Mouse (Mus musculus) heart, postnatal 14 days (tissue): ENCODE data around the gene Rhof. TPM values are rescaled to one million over a fixed set of nuclear protein-coding genes. Genes with fewer than 3 reads are reported as not detected.

Experiments used
- DNase-seq, 2 experiments: peaks; one replicate each; pipeline ENCODE4 v3.0.0; 2021 to 2022
- intact Hi-C: fragments of 180-260 bp; cut with DNase I; formaldehyde crosslinking; loops from one replicate; pipeline ENCODE4 v1.15.1; 2025
- total RNA-seq, 2 experiments: library from RNA; stranded (reverse); gene quantifications; 2 replicates each; pipeline ENCODE4 v1.2.3; 2021

Rhof gene
- total RNA-seq, 2 experiments from 2014 or later = 0.48 to 0.61 TPM

- intact Hi-C loops = no loop called here
- DNase-seq = no peak
Measured at GRCm38 (mm10) chr5:123118826-123119225, 13.7 kb downstream of the Rhof start.

- DNase-seq = no peak
- intact Hi-C loops = loop anchor here (1.0 to 2.0 kb wide), 3 partner anchors 15 to 54 kb away; partner anchors contain the start of gene Rhof
Measured at GRCm38 (mm10) chr5:123117773-123118172, 14.7 kb downstream of the Rhof start.

DNA sequence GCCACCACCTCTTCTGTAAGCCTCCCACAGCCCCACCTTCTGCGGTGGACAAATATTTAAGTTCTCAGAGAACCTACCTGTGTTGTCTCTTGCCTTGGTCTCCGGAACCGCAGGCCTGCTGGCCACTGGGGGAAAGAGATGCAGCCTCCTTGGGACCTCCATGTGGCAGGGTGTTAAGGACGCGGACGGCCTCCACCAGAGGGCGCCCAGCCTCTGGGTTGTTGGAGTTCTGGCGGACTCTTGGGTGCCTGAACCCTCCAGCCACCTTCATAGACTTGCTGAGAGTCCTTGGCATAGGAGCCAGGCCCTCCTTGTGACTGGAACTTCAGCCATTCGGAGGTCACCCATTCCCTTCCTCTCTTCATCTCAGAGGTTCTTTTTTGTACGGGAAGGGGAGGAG, 15.2 kb downstream of the Rhof start:
- intact Hi-C loops = loop anchor here (1.0 to 2.0 kb wide), 3 partner anchors 15 to 54 kb away; partner anchors contain the start of gene Rhof
- peak; percentile 82 to 87 for DNase-seq

DNA sequence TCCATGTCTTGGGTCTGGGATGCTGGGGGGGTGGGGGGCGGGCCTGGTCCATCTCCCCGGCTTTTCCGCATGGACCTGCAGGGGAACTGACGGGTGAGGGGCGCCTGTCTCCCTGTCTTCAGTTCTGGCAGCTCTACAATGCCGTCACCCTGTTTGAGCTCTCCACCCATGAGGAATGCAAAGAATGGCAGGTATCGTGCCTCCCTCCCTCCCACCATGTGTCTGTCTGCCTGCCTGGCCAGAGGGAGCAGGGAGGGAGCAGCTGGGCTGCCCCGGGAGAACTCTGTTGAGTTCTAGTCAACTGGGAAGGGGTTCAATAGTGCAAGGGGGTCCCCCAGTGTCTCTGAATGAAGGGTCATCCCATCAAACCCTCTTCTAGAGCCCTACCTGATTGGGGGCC, 16.4 kb downstream of the Rhof start:
- intact Hi-C loops = loop anchor here (2.0 kb wide), 1 partner anchor 33 kb away; no protein-coding TSS in a partner anchor
- DNase-seq = no peak

- peak; percentile 50 to 55 for DNase-seq
- intact Hi-C loops = loop anchor here (2.0 kb wide), 1 partner anchor 50 kb away; no protein-coding TSS in a partner anchor
Measured at GRCm38 (mm10) chr5:123114924-123115323, 17.6 kb downstream of the Rhof start.

DNA sequence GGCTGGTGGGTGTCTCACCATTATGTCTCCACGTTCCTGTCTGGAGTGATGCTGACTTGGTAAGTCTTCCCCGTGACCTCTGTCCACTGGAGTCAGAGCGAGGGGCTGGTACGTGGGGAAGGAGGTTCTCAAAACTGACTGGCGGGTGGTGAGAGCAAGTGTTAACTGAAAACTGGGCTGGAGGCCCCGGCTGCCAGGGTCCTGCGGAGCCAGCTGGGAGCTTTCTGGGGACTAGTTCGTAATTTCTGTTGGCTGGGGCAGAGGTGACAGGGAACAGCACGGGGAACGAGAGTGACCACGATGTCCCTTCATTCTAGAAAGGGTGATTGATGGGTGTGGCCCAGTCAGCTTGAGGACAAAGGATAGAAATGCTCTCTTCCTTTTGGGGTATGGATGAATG, 18.4 kb downstream of the Rhof start:
- DNase-seq = no peak
- intact Hi-C loops = loop anchor here (2.0 kb wide), 1 partner anchor 49 kb away; no protein-coding TSS in a partner anchor

DNA sequence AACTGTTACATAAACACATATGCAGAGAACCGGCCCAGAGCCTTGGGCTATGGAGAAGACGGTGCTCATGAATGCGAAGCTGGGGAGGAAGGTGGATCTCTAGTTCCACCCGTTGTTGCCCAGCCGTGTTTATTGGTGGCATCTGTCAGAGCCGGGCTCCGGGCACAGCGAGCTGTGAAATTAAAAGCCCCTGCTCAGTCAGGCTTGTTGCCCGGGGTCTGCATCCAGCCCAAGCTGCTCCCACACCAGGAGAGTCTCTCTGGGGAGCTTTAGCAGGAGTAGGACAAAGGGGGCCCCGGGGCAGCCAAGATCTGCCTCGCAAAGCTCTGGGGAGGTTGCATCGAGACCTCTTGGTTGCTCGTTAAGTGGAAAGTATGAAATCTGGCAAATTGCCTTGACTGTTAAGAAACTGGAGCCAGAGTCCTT, 22.2 kb downstream of the Rhof start:
- DNase-seq = no peak
- intact Hi-C loops = no loop called here

DNA sequence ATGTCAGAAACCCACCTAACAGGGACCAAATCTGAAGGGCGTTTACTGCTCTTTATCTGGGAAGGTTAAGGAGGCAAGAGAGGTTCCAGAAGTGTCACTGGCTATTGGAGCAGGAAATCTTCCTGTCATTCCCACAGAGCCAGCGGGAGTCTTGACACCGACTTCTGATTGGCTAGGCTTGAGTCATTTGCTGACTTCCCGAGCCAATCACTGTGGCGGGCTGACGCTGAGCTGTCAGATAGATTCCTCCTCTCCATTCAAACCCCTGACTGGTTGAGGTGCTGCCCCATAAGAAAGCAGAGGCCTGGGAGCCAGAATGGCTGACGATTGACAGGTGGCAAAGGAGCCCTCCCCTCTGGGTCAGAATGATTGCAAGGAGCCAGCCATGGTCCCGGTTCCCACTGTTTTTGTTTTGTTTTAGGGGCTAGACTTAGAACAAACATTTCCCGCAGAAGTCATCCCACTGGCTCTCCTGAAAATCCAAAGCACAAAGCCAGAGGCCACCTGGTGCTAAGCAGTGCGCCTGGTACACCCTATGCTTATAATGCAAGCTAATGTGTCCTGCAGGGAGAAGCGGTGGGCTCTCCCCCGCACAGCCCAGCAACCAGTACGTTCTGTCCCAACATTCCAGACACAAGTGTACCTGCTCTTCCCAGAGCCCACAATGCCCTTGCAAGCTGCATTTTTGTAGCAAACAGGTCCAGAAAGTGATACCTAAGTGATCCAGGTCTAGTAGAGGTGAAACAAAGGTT, 22.9 kb downstream of the Rhof start:
- intact Hi-C loops = no loop called here
- peak in 1 of 2 experiments; percentile 38 for DNase-seq

- intact Hi-C loops = no loop called here
- peak; percentile 36 to 56 for DNase-seq
Measured at GRCm38 (mm10) chr5:123104769-123105168, 27.7 kb downstream of the Rhof start.

- intact Hi-C loops = no loop called here
- DNase-seq = peak in 1 of 2 experiments; percentile 20
Measured at GRCm38 (mm10) chr5:123103556-123103955, 28.9 kb downstream of the Rhof start.

DNA sequence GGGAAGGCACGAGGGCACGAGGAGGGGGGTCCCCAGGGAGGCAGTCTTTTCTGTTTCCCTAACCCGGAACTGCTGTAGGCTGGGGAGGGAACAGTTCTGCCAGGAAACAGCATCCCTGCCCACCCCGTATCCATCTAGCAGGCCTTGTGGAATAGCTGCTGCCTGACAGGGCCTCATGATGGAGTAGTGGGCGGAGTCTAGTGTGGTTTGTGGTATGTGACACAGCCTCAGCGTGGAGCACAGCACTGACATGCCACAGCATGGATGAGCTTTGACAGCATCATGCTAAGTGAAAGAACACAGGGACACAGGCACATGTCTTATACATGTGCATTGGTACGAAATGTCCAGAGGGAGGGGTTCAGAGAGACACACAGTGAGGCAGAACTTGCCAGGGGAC, 30.1 kb downstream of the Rhof start:
- no peak for DNase-seq
- intact Hi-C loops = no loop called here

DNA sequence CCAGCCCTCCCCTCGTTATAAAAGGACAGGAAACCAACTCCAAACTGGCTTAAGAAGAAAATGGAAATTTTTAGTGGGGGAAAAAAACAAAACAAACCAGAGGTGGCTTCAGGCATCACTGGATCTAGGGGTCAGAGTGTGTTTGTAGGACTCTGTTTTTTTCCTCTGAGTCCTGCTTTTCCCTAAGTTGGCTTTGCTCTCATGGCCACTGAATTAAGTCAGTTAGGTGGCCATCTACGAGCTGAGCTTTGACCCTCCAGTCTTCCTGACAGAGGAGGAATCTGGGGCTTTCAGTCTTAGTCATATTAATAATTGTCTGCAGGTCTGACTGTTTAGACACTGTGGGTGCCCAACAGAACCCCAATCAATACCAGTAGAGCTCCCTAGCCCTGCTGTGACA, 34.0 kb downstream of the Rhof start:
- intact Hi-C loops = no loop called here
- DNase-seq = no peak

DNA sequence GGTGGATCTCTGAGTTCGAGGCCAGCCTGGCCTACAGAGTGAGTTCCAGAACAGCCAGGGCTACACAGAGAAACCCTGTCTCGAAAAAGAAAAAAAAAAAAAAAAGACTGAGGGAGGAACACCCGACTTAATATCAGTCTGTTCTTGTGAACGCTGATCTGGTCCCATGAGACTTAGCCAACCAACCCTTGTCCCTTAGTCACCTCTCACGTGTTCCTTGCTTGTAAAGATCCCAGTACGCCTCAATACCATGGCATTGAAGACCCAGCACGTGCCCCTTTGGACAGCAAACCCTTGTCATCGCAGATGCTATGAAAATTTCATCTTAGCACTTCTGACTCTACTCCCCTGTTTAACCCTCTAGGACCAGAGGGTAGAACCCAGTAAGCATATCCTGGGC, 36.2 kb downstream of the Rhof start:
- no peak for DNase-seq
- intact Hi-C loops = no loop called here

- DNase-seq = no peak
- intact Hi-C loops = no loop called here
Measured at GRCm38 (mm10) chr5:123094238-123094991, 38.1 kb downstream of the Rhof start.

DNA sequence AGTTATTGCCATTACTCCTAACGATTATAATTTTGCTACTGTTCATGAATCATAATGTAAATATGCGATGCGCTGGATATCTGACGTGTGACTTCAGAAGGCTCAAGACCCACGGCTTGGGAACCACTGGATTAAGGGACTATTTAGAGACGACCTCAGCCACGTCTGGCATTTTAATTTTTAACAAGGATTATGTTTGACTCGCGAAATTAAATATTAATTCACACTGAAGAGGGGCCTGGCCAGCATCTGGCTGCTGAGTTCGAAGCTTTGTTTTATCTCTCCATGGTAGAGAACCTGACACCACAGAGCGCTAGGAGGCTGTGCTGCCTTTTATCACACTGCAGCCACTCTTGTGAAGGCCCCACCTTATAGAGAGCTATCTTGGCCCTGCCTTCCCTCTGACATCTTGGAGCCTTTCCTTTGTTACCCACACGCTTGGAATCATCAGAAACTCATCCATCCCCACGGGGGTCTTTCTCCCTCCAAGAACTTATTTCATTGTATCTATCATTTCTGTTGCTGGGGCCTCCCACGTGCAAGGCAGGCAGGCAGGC, 39.3 kb downstream of the Rhof start:
- intact Hi-C loops = no loop called here
- DNase-seq = no peak

GRCm38 (mm10) chr5:123090560-123091306, 41.8 kb downstream of the Rhof start:
- intact Hi-C loops = no loop called here
- DNase-seq = no peak

GRCm38 (mm10) chr5:123088784-123089183, 43.7 kb downstream of the Rhof start:
- DNase-seq = no peak
- intact Hi-C loops = no loop called here

- intact Hi-C loops = no loop called here
- no peak for DNase-seq
Measured at GRCm38 (mm10) chr5:123086501-123086900, 46.0 kb downstream of the Rhof start.

DNA sequence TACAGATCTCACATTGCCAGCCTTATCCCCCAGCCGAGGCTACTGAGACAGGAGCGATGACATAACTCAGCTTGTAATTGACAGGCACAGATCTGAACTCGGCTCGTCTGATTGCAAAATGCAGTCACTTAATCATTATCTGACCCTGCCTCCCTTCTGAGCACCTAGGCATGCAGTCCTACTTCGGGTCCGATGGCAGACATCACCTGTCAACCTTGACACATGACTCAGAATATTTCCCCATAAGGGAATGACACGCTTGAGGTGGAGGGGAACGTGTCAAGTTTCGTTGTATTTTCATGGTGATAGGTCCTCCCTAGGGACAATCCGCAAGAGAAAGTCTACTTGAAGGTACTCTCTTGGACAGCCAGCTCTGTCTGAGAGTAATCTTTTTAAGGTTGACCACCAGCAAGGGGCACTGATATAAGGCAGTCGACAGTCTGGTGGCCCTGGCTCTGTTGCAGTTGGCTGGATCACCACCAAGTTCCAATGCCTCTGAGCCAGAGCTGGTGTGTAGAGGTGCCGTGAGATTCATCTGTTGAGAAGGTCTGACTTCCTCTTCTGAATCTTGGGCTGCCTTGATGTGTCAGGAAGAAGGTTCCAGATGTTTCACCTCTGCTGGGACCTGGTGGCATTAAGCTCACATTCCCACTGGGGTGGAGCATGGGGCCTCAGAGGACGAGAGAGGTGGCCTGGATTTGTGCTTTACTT, 49.0 kb downstream of the Rhof start:
- DNase-seq = no peak
- intact Hi-C loops = no loop called here

GRCm38 (mm10) chr5:123080510-123080909, 52.0 kb downstream of the Rhof start:
- no peak for DNase-seq
- intact Hi-C loops = no loop called here
